Mouse (Mus musculus): ENCODE measurements around the gene Gnptab.
A peak's percentile ranks its signal among the peaks of the same experiment; 100 is the strongest.

DNA sequence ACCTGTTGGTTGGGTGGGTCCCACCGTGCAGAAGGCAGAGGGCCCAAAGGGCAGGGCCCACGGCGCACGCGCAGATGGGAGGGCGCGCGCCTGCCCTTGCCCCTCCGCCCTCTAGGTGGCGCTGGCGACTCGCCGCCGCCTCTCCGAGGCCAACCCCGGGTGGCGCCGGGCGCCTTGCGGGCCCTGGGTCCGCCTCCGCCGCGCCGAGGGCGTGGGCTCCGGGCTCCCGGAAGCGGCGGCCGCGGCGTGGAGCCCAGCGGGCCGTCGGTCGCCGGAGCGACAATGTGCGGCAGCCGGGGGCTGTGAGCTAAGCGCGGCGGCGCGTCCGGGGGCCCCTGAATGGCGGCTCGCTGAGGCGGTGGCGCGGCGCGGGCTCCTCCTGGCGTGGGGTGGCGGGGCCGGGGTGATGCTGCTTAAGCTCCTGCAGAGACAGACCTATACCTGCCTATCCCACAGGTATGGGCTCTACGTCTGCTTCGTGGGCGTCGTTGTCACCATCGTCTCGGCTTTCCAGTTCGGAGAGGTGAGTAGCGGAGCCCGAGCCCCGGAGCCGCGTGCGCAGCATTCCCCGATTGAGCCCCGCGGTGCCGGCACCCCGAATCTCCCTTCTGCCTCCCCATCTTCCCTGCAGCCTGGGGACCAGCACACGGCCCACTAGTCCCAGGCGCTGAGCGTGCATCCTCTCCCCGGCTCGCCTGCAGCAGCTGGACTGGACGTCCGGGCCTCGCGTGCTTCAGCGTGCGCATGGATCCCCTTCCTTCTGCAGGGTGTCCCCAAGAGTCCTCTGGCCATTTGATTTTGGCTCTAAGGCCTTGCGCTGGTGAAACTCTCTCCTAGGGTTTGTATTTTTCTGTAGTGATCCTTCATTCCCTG, at the start of gene Gnptab, which contains the start of gene Dram1:
- TF ChIP-seq CTCF (IDR thresholded peaks at IDR 0.05 in 2 of 3, conservative IDR thresholded peaks at IDR 0.05 in 1 of 3; ENCODE audit: control insufficient read depth in 1 of 3, insufficient read depth in 1 of 3, low read depth in 2 of 3, low read length in 3 of 3, poor library complexity in 1 of 3, severe bottlenecking in 1 of 3) (peak; percentile 66 to 93 (median 86); a peak in 5 of 6 replicates), POLR2AphosphoS5 (IDR thresholded peaks at IDR 0.05; ENCODE audit: borderline replicate concordance, low read depth, low read length) (no peak), CHD1 (IDR thresholded peaks at IDR 0.05; ENCODE audit: low read depth, low read length) (no peak), NRF1 (IDR thresholded peaks at IDR 0.05; ENCODE audit: insufficient read depth, low read depth, low read length, poor library complexity, severe bottlenecking) (peak; percentile 82), RAD21 (IDR thresholded peaks at IDR 0.05; ENCODE audit: low read depth, low read length) (peak; percentile 76), USF1 (IDR thresholded peaks at IDR 0.05; ENCODE audit: low read depth, low read length) (no peak), MXI1 (IDR thresholded peaks at IDR 0.05; ENCODE audit: low read depth, low read length) (peak; percentile 84), TBP (IDR thresholded peaks at IDR 0.05; ENCODE audit: low read depth, low read length) (no peak), ELF1 (IDR thresholded peaks at IDR 0.05; ENCODE audit: low read depth, low read length) (peak; percentile 64; the same call in 1 of the 2 replicates), TCF12 (IDR thresholded peaks at IDR 0.05; ENCODE audit: low read depth, low read length) (0 out of 2 replicates have a peak, but pooled peaks have one; percentile 17), POLR2A (IDR thresholded peaks at IDR 0.05; ENCODE audit: control insufficient read depth in 1 of 2, insufficient read depth in 1 of 2, low read depth in 1 of 2, low read length in 2 of 2, poor library complexity in 1 of 2) (peak; percentile 57 to 83; a peak in 3 of 4 replicates)
